Mouse (Mus musculus): ENCODE measurements around the gene Duxbl1.
"Not testable (repeated sequence)": the region's sequence is repeated elsewhere in the genome, so short reads cannot be mapped to it uniquely, and the experiment has no call there.

Gene Duxbl1

GRCm38 (mm10) chr14:25978371-25979241 lies at the start of gene Duxbl1:
Gene Duxbl1, plus strand, starts transcription at chr14:25978577.
- DNase-seq (ENCODE audit: low read depth, low spot score) = not testable (repeated sequence)

GRCm38 (mm10) chr14:25936867-25937630 lies 41.3 kb upstream of the Duxbl1 start:
- DNase-seq (ENCODE audit: low read depth, low spot score) = not testable (repeated sequence)

GRCm38 (mm10) chr14:25938004-25938403 lies 40.4 kb upstream of the Duxbl1 start, which contains the start of gene Cphx1:
Gene Cphx1, plus strand, starts transcription at chr14:25938304.
- DNase-seq (ENCODE audit: low read depth, low spot score) = not testable (repeated sequence)

DNA sequence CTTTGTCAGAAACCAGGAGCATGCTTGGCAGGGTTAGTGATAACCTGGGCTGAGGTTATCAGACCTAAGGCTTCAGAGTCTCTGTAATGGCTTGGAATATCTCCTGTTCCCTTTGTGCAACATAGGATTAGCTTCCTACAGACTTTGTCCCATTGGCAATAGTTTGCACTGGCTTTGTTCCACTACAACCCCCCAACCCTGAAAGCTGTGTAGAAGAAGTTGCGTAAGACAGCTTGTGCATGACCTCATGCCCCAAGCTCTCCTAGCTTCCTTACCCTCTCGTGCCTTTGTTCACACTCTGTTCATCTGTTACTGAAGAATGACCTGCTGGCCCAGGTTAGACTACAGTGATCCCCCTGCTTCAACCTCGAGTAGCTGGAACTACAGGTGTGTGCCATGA lies 20.5 kb upstream of the Duxbl1 start:
- DNase-seq (ENCODE audit: low read depth, low spot score) = not testable (repeated sequence)

GRCm38 (mm10) chr14:25979242-25979941 lies 1.0 kb downstream of the Duxbl1 start:
- DNase-seq (ENCODE audit: low read depth, low spot score) = not testable (repeated sequence)

DNA sequence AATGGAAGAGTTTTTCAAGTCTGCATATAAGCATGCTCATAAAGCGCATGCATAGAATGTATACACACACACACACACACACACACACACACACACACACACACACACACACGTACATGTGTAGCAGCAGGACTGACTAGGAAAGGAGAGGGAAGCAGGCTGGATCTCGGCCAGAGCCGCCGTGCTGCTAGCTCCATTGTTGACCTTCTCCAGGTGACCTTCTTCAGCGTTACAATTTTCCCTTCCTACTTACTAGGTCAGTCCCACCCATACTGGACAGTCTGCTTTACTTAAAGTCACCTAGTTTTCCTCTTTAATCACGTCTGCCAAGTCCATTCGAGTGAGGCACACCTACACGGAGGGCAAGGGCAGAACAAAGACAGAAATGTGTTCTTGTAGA lies 3.5 kb downstream of the Duxbl1 start:
- DNase-seq (ENCODE audit: low read depth, low spot score) = not testable (repeated sequence)

GRCm38 (mm10) chr14:26007462-26007861 lies 29.1 kb downstream of the Duxbl1 start:
- not testable (repeated sequence) for DNase-seq (ENCODE audit: low read depth, low spot score)

DNA sequence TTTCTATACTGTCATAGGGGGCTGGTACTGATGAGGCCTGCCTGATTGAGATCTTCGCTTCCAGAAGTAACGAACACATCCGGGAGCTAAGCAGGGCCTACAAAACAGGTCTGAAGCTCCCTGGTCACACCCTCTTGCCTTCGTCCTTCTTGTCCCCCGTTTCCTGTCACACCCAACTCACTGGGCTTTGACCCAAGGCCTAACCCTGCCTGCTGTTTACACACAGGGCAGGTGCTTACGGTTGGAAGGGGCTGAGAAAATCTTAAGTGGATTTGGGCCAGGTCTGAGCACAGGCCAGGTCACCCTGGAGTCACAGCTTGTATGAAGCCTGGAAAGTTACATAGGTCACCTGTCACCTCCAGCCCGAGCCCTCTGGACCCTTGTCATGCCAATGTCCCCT lies 38.0 kb downstream of the Duxbl1 start:
- DNase-seq (ENCODE audit: low read depth, low spot score) = not testable (repeated sequence)

DNA sequence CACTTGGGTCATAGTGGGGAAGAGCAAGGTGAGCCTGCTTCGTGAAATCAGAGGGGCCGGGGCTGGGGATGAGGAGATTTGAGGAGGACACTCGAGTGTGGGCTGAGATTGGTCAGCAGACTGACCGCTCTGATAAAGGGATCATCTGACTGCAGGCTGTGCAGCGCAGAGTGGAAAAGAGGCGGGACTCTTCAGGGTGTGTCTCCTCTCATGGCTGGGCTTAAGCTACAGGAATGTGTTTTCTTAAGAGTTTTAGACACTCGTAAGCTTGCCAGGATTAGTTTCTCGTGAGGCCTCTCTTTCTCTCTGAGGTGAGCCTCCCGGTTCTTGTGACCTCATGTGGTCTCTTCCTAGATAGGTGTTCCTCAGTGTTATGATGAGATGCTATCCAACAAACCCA lies 43.2 kb downstream of the Duxbl1 start:
- not testable (repeated sequence) for DNase-seq (ENCODE audit: low read depth, low spot score)

DNA sequence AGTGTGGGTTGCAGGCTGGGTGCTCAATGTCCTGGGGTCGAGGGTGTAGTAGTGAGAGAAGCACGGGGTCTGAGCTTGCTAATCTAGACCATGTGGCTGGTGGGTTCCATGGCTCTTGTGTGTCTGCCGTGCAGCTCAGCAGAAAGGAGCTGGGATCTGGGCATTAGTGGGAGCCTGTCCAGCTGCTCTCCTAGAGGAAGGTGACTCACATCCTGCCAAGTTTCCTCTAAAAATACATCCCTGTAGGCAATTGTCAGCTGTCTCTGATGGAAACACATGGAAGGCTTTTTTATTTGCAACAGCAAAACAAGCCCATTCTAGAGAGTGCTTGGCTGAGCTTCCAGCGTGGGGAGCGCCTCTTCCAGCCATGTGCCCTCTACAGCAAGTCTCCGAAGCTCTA lies 44.5 kb downstream of the Duxbl1 start:
- DNase-seq (ENCODE audit: low read depth, low spot score) = not testable (repeated sequence)

- not testable (repeated sequence) for DNase-seq (ENCODE audit: low read depth, low spot score)
These were observed 47.3 kb downstream of the Duxbl1 start for GRCm38 (mm10) chr14:26025653-26026052.

GRCm38 (mm10) chr14:26034364-26034763 lies 56.0 kb downstream of the Duxbl1 start:
- not testable (repeated sequence) for DNase-seq (ENCODE audit: low read depth, low spot score)

DNA sequence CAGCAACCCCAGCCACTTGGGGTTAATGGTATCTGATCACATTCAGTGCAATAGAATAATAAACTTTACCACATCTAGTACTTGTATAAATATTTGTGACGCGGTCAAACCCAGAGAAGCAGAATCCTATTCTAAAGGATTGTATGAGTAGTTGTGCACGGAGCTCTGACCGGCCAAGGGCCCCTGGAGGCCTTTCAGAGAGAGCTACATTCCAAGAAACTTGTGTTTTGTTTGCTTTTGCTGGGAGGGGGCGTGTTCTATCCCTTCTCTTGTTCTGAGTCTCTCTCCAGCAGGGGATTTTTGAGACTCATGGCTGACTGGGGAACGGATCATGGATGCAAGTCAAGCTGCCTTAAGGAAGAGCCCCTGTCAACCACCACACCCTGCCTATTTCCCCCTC lies 57.1 kb downstream of the Duxbl1 start:
- not testable (repeated sequence) for DNase-seq (ENCODE audit: low read depth, low spot score)

Data from 3T3-L1 (cell line).